Mouse (Mus musculus): ENCODE data around the gene Galnt13.
"Not testable (repeated sequence)": the region's sequence is repeated elsewhere in the genome, so short reads cannot be mapped to it uniquely, and the experiment has no call there.

The Galnt13 gene

GRCm38 (mm10) chr2:54435937-54436735 lies at the start of gene Galnt13:
Gene Galnt13, plus strand, starts transcription at chr2:54436317.
- peak; percentile 77 for DNase-seq

GRCm38 (mm10) chr2:54431060-54431459 lies 5.1 kb upstream of the Galnt13 start:
- DNase-seq: no peak

GRCm38 (mm10) chr2:54435380-54435779 lies 737 bp upstream of the Galnt13 start:
- no peak for DNase-seq

GRCm38 (mm10) chr2:54436736-54437500 lies 801 bp downstream of the Galnt13 start:
- peak; percentile 58 for DNase-seq

GRCm38 (mm10) chr2:54437501-54437830 lies 1.3 kb downstream of the Galnt13 start:
- DNase-seq: peak; percentile 15

GRCm38 (mm10) chr2:54442734-54443500 lies 6.8 kb downstream of the Galnt13 start:
- DNase-seq: no peak

- no peak for DNase-seq
Observed at GRCm38 (mm10) chr2:54483426-54483825, 47.3 kb downstream of the Galnt13 start.

- no peak for DNase-seq
Observed at GRCm38 (mm10) chr2:54522989-54523388, 86.9 kb downstream of the Galnt13 start.

- DNase-seq: no peak
Observed at GRCm38 (mm10) chr2:54527073-54527472, 91.0 kb downstream of the Galnt13 start.

GRCm38 (mm10) chr2:54558357-54559153 lies 122.4 kb downstream of the Galnt13 start:
- no peak for DNase-seq

- DNase-seq: no peak
Observed at GRCm38 (mm10) chr2:54565068-54565467, 129.0 kb downstream of the Galnt13 start.

- no peak for DNase-seq
Observed at GRCm38 (mm10) chr2:54567186-54567585, 131.1 kb downstream of the Galnt13 start.

- DNase-seq: no peak
Observed at GRCm38 (mm10) chr2:54567632-54568031, 131.5 kb downstream of the Galnt13 start.

GRCm38 (mm10) chr2:54713817-54714216 lies 277.7 kb downstream of the Galnt13 start:
- not testable (repeated sequence) for DNase-seq

- DNase-seq: no peak
Observed at GRCm38 (mm10) chr2:54751232-54751631, 315.1 kb downstream of the Galnt13 start.

GRCm38 (mm10) chr2:54759781-54760180 lies 323.7 kb downstream of the Galnt13 start:
- no peak for DNase-seq

- DNase-seq: no peak
Observed at GRCm38 (mm10) chr2:54778790-54779273, 342.7 kb downstream of the Galnt13 start.

GRCm38 (mm10) chr2:54813670-54814256 lies 377.6 kb downstream of the Galnt13 start:
- no peak for DNase-seq

GRCm38 (mm10) chr2:54841245-54841644 lies 405.1 kb downstream of the Galnt13 start:
- no peak for DNase-seq

- DNase-seq: peak; percentile 4
Observed at GRCm38 (mm10) chr2:54906282-54907060, 470.4 kb downstream of the Galnt13 start.

- DNase-seq: no peak
Observed at GRCm38 (mm10) chr2:54915088-54915670, 479.1 kb downstream of the Galnt13 start.
